Mouse (Mus musculus) heart, postnatal 10 days (tissue): Measurements from ENCODE around the gene Fgf3. TPM values are rescaled to one million over a fixed set of nuclear protein-coding genes. Genes with fewer than 3 reads are reported as not detected.
A peak's percentile ranks its signal among the peaks of the same experiment; 100 is the strongest.

Source experiments
- DNase-seq, 2 experiments: peaks; one replicate each; pipeline ENCODE4 v3.0.0; 2021
- intact Hi-C: fragments of 180-260 bp; cut with DNase I; formaldehyde crosslinking; loops from one replicate; pipeline ENCODE4 v1.15.1; 2025
- total RNA-seq, 2 experiments: library from RNA; stranded (reverse); gene quantifications; 2 replicates each; pipeline ENCODE4 v1.2.3; 2021

Fgf3 gene
- not detected for total RNA-seq

GRCm38 (mm10) chr7:144837891-144838488, at the start of gene Fgf3:
TSS of gene Fgf3 (plus strand) at chr7:144838083.
- DNase-seq: no peak
- intact Hi-C loops: no loop called here

- intact Hi-C loops: no loop called here
- DNase-seq: peak; percentile 36 to 38
Measured at GRCm38 (mm10) chr7:144788631-144789030, 49.3 kb upstream of the Fgf3 start.

- intact Hi-C loops: loop anchor here (10.0 kb wide), 1 partner anchor 455 kb away; no protein-coding TSS in a partner anchor
- DNase-seq: no peak
Measured at GRCm38 (mm10) chr7:144789601-144790556, 48.0 kb upstream of the Fgf3 start.

- intact Hi-C loops: loop anchor here (10.0 kb wide), 1 partner anchor 453 kb away; no protein-coding TSS in a partner anchor
Measured at GRCm38 (mm10) chr7:144791426-144791825, 46.5 kb upstream of the Fgf3 start.

GRCm38 (mm10) chr7:144793296-144793695, 44.6 kb upstream of the Fgf3 start:
- intact Hi-C loops: loop anchor here (10.0 kb wide), 1 partner anchor 452 kb away; no protein-coding TSS in a partner anchor
- no peak for DNase-seq

More at GRCm38 (mm10) chr7:144791426-144791825, 46.5 kb upstream of the Fgf3 start:
- no peak for DNase-seq

- DNase-seq: no peak
- intact Hi-C loops: loop anchor here (10.0 kb wide), 1 partner anchor 449 kb away; no protein-coding TSS in a partner anchor
Measured at GRCm38 (mm10) chr7:144795976-144796474, 41.9 kb upstream of the Fgf3 start.

- intact Hi-C loops: loop anchor here (10.0 kb wide), 1 partner anchor 448 kb away; no protein-coding TSS in a partner anchor
Measured at GRCm38 (mm10) chr7:144796986-144797735, 40.7 kb upstream of the Fgf3 start.

GRCm38 (mm10) chr7:144798471-144798870, 39.4 kb upstream of the Fgf3 start:
- intact Hi-C loops: loop anchor here (1.0 to 10.0 kb wide), 2 partner anchors 96 to 446 kb away; no protein-coding TSS in a partner anchor
- peak in 1 of 2 experiments; percentile 49 for DNase-seq

More at GRCm38 (mm10) chr7:144796986-144797735, 40.7 kb upstream of the Fgf3 start:
- no peak for DNase-seq

GRCm38 (mm10) chr7:144807036-144807435, 30.8 kb upstream of the Fgf3 start:
- DNase-seq: no peak
- intact Hi-C loops: no loop called here

GRCm38 (mm10) chr7:144807976-144808577, 29.8 kb upstream of the Fgf3 start:
- DNase-seq: no peak
- intact Hi-C loops: no loop called here

GRCm38 (mm10) chr7:144811521-144811920, 26.4 kb upstream of the Fgf3 start:
- DNase-seq: no peak
- intact Hi-C loops: no loop called here

GRCm38 (mm10) chr7:144821901-144822300, 16.0 kb upstream of the Fgf3 start:
- DNase-seq: no peak
- intact Hi-C loops: no loop called here

GRCm38 (mm10) chr7:144823988-144824387, 13.9 kb upstream of the Fgf3 start:
- DNase-seq: peak; percentile 57 to 68
- intact Hi-C loops: no loop called here

- intact Hi-C loops: no loop called here
- DNase-seq: no peak
Measured at GRCm38 (mm10) chr7:144828369-144828768, 9.5 kb upstream of the Fgf3 start.

GRCm38 (mm10) chr7:144838522-144839503, 930 bp downstream of the Fgf3 start:
- intact Hi-C loops: no loop called here
- peak in 1 of 2 experiments; percentile 9 for DNase-seq

GRCm38 (mm10) chr7:144846158-144846557, 8.3 kb downstream of the Fgf3 start:
- DNase-seq: peak; percentile 32 to 63
- intact Hi-C loops: loop anchor here (1.0 kb wide), 1 partner anchor 47 kb away; no protein-coding TSS in a partner anchor

GRCm38 (mm10) chr7:144847067-144847466, 9.2 kb downstream of the Fgf3 start, which contains the start of gene Fgf4:
TSS of gene Fgf4 (plus strand) at chr7:144847367.
- intact Hi-C loops: no loop called here
- DNase-seq: no peak

GRCm38 (mm10) chr7:144851321-144851720, 13.4 kb downstream of the Fgf3 start:
- intact Hi-C loops: no loop called here
- no peak for DNase-seq

- DNase-seq: no peak
- intact Hi-C loops: no loop called here
Measured at GRCm38 (mm10) chr7:144854966-144855365, 17.1 kb downstream of the Fgf3 start.
